Mouse (Mus musculus) midbrain, embryonic 11.5 days (tissue): ENCODE measurements around the gene Rundc3a. TPM values are rescaled to one million over a fixed set of nuclear protein-coding genes. Genes with fewer than 3 reads are reported as not detected.

Experiments
- ATAC-seq: fragments of 200-750 bp; cut with Nextera tagmentation; 2 replicates; pipeline ENCODE4 v1.8.0; 2017; ENCODE audit warnings: moderate TSS enrichment, moderate library complexity; ENCODE audit not compliant: low FRiP score
- DNase-seq: peaks from one replicate; pipeline ENCODE4 v3.0.0; 2015; ENCODE audit warnings: low spot score; ENCODE audit errors: missing footprints
- H3K27ac ChIP-seq: fragments of 300-500 bp; sonication (generic); 2 replicates; pipeline ENCODE4 v1.5.1; 2014; ENCODE audit warnings: low read depth, low read length
- H3K27me3 ChIP-seq: fragments of 300-500 bp; sonication (generic); 2 replicates; pipeline ENCODE4 v1.6.1; 2014; ENCODE audit warnings: mild to moderate bottlenecking, low read length, moderate library complexity, mixed read lengths; ENCODE audit not compliant: control insufficient read depth, insufficient read depth
- H3K36me3 ChIP-seq: fragments of 300-500 bp; sonication (generic); 2 replicates; pipeline ENCODE4 v1.6.1; 2014; ENCODE audit warnings: mild to moderate bottlenecking, low read length, moderate library complexity, mixed read lengths; ENCODE audit not compliant: control insufficient read depth, insufficient read depth
- H3K4me1 ChIP-seq: fragments of 300-500 bp; sonication (generic); 2 replicates; pipeline ENCODE4 v1.6.1; 2014; ENCODE audit warnings: low read length; ENCODE audit not compliant: control insufficient read depth, insufficient read depth
- H3K4me2 ChIP-seq: fragments of 300-500 bp; sonication (generic); 2 replicates; pipeline ENCODE4 v1.6.1; 2014; ENCODE audit warnings: mild to moderate bottlenecking, moderate library complexity
- H3K4me3 ChIP-seq: fragments of 300-500 bp; sonication (generic); 2 replicates; pipeline ENCODE4 v1.5.1; 2014; ENCODE audit warnings: low read depth, low read length
- H3K9ac ChIP-seq: fragments of 300-500 bp; sonication (generic); 2 replicates; pipeline ENCODE4 v1.6.1; 2014; ENCODE audit warnings: low read length
- H3K9me3 ChIP-seq: fragments of 300-500 bp; sonication (generic); 2 replicates; pipeline ENCODE4 v1.6.1; 2016; ENCODE audit warnings: low read length; ENCODE audit not compliant: control insufficient read depth
- WGBS: fragments of 180-500 bp; shearing (Covaris S2); extraction: QIAGEN DNeasy Blood & Tissue Kit; methylation state at CpG from one replicate; pipeline ENCODE4 v1.1.7; 2014; 5-methylcytosine and 5-hydroxymethylcytosine counted together
- polyA plus RNA-seq: library from polyadenylated mRNA; unstranded; fragments of >200 nt; fragmentation: Nextera tagmentation; extraction: Ambion mirVana; gene quantifications from 2 replicates; pipeline ENCODE4 v1.2.1, GENCODE M21; 2014

Gene Rundc3a
- polyA plus RNA-seq, 1 experiment from 2014 or later: 43.0 TPM

DNA sequence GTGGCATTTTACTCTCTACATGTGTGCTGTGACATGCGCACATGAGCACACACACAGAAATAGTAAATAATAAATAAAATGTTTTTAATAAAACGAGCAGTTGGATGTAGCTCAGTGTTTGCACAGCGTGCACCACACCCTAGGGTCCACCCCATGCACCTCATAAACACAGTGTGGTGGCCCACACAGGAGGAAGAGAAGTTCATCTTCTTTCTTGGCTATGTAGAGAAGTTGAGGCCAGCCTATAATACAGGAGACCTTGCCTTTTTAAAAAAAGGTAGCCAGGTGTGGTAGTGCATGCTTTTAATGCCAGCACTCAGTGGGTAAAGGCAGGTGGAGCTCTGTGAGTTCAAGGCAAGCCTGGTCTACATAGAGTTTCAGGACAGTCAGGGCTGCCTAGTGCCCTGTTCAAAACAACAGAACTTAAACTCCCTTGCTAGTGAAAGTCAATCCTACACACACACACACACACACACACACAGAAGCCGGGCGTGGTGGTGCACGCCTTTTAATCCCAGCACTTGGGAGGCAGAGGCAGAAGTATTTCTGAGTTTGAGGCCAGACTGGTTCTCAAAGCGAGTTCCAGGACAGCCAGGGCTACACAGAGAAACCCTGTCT is 19.0 kb upstream of the Rundc3a start:
- Histone ChIP-seq H3K4me1 (peaks cover 16% of the 10 kb centered on the region), H3K4me2 (no peak overlapping the region), H3K27ac (no peak overlapping the region), H3K27me3 (0 out of 2 replicates have a peak, but pooled peaks cover 2% of the 10 kb centered on the region), H3K9ac (no peak overlapping the region), H3K4me3 (no peak overlapping the region), H3K36me3 (no peaks in the 10 kb centered on the region), H3K9me3 (no peaks in the 10 kb centered on the region)
- no peak for DNase-seq
- ATAC-seq: no peak
- 80% methylated on average over 7 of the region's 7 CpGs for WGBS

- DNase-seq (peak; percentile 91), ATAC-seq (peak; percentile 62)
- Histone ChIP-seq H3K27ac (peak overlapping the region; percentile 20; the same call in 1 of the 2 replicates), H3K4me3 (peak overlapping the region; percentile 0; the same call in 1 of the 2 replicates), H3K4me1 (peaks cover 16% of the 10 kb centered on the region), H3K4me2 (peak overlapping the region; percentile 45), H3K36me3 (no peaks in the 10 kb centered on the region), H3K9ac (peak overlapping the region; percentile 44), H3K27me3 (0 out of 2 replicates have a peak, but pooled peaks cover 2% of the 10 kb centered on the region), H3K9me3 (no peaks in the 10 kb centered on the region)
- 5% methylated on average over 23 of the region's 23 CpGs for WGBS
These were observed 17.7 kb upstream of the Rundc3a start for GRCm38 (mm10) chr11:102375196-102376173.

- Histone ChIP-seq H3K27ac (no peak overlapping the region; the same call in 1 of the 2 replicates), H3K4me1 (peaks cover 16% of the 10 kb centered on the region), H3K4me3 (peak overlapping the region; percentile 0; the same call in 1 of the 2 replicates), H3K4me2 (peak overlapping the region; percentile 45), H3K27me3 (0 out of 2 replicates have a peak, but pooled peaks cover 2% of the 10 kb centered on the region), H3K9ac (peak overlapping the region; percentile 44), H3K36me3 (no peaks in the 10 kb centered on the region), H3K9me3 (no peaks in the 10 kb centered on the region)
- no peak for ATAC-seq
- no peak for DNase-seq
- WGBS: 13% methylated on average over 8 of the region's 8 CpGs
These were observed 16.9 kb upstream of the Rundc3a start for GRCm38 (mm10) chr11:102376196-102376835.

DNA sequence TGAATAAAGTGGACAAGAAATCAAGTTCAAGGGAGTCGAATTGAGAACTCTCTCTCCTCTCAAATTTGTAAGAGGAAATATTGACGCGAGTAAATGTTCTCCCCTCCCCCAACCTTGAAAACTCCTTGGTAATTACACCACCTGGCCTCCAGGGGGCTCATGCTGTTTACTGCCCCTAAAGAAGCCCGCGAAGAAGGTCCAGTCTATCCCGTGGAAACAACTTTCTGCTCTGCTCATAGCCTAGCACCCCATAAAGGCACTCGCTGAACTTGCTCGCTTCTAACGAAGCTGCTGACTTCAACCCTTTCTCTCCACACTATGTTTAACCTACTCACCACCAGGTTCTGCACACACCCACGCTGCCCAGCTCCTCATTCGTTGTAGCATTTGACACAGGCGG is 16.0 kb upstream of the Rundc3a start:
- Histone ChIP-seq H3K4me1 (peaks cover 16% of the 10 kb centered on the region), H3K27ac (no peak overlapping the region), H3K4me2 (no peak overlapping the region), H3K27me3 (0 out of 2 replicates have a peak, but pooled peaks cover 2% of the 10 kb centered on the region), H3K9me3 (no peaks in the 10 kb centered on the region), H3K9ac (no peak overlapping the region), H3K36me3 (no peaks in the 10 kb centered on the region), H3K4me3 (no peak overlapping the region)
- DNase-seq (no peak), ATAC-seq (no peak)
- 70% methylated on average over 12 of the region's 12 CpGs for WGBS

- no peaks in the 10 kb centered on the region for H3K36me3 ChIP-seq
- no peaks in the 10 kb centered on the region for H3K9me3 ChIP-seq
- 82% methylated on average over 5 of the region's 5 CpGs for WGBS
- H3K27me3 ChIP-seq: no peaks in the 10 kb centered on the region
- DNase-seq: no peak
- H3K9ac ChIP-seq: no peak overlapping the region
- H3K4me2 ChIP-seq: no peak overlapping the region
- H3K4me3 ChIP-seq: no peak overlapping the region
- H3K27ac ChIP-seq: no peak overlapping the region
- H3K4me1 ChIP-seq: peaks cover 14% of the 10 kb centered on the region
- no peak for ATAC-seq
These were observed 13.1 kb upstream of the Rundc3a start for GRCm38 (mm10) chr11:102380091-102380490.

DNA sequence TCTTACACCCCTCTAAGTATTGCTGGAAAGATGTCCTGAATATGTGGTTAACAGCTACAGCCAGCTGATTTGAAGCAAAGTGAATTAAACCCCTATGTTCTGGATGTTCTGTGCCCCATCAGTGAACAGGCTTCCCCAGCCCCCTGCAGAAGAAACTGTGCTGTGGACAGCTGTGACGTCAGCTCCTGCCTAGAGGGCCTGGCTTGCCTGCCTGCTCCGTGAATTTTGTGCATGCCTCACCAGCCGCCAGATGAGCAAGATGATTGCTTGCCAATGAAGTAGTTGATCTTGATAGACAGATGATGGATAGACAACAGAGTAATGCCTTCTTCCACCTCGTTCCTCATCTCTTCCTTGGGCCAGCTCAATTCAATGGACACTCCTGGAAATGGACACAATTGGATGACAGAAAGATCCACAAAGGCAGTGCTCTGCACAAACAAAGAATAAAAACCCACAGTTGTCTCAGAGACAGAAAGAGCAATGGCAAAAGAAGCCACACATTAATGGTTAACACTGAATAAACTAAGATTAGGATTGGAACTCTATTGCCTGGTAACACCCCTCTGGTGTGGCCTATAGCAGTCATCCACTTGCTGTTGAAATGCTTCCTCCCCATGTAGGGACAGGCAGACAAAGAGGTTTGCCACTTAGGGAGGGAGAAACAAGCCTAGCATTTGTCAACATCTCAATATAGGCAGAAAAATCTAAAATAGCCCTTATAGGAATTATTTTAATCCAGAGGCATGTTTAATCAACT is 11.7 kb upstream of the Rundc3a start:
- peaks cover under 1% of the 10 kb centered on the region; the same call in 1 of the 2 replicates for H3K4me1 ChIP-seq

DNA sequence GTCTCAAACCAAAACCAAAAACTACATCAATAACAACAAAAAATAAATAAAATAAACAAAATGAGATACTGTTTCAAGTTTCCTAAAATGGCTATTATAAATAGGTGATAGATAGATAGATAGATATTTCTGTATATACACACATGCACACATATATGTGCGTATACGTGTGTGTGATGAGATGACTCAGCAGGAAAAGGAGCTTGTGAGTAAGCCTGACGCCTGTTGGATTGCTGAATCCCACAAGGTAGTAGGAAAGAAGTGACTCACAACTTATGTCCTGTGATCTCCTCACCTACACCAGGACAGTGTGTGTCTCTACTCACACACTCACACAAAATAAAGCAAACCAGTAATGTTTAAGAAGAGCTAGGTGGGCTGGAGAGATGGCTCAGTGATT is 10.4 kb upstream of the Rundc3a start:
- no peaks in the 10 kb centered on the region for H3K27me3 ChIP-seq
- no peak overlapping the region for H3K27ac ChIP-seq
- no peaks in the 10 kb centered on the region for H3K9me3 ChIP-seq
- ATAC-seq (no peak), DNase-seq (no peak)
- H3K4me3 ChIP-seq: no peak overlapping the region
- no peak overlapping the region for H3K9ac ChIP-seq
- WGBS: 86% methylated on average over 3 of the region's 3 CpGs
- no peaks in the 10 kb centered on the region for H3K36me3 ChIP-seq
- no peaks in the 10 kb centered on the region for H3K4me1 ChIP-seq
- no peak overlapping the region for H3K4me2 ChIP-seq

More for the DNA sequence above, 11.7 kb upstream of the Rundc3a start:
- H3K4me3 ChIP-seq: no peak overlapping the region
- H3K27ac ChIP-seq: no peak overlapping the region
- no peaks in the 10 kb centered on the region for H3K27me3 ChIP-seq
- no peak overlapping the region for H3K4me2 ChIP-seq
- no peak for ATAC-seq
- H3K9ac ChIP-seq: no peak overlapping the region
- H3K36me3 ChIP-seq: no peaks in the 10 kb centered on the region
- 61% methylated on average over 4 of the region's 4 CpGs for WGBS
- H3K9me3 ChIP-seq: no peaks in the 10 kb centered on the region
- DNase-seq: no peak

DNA sequence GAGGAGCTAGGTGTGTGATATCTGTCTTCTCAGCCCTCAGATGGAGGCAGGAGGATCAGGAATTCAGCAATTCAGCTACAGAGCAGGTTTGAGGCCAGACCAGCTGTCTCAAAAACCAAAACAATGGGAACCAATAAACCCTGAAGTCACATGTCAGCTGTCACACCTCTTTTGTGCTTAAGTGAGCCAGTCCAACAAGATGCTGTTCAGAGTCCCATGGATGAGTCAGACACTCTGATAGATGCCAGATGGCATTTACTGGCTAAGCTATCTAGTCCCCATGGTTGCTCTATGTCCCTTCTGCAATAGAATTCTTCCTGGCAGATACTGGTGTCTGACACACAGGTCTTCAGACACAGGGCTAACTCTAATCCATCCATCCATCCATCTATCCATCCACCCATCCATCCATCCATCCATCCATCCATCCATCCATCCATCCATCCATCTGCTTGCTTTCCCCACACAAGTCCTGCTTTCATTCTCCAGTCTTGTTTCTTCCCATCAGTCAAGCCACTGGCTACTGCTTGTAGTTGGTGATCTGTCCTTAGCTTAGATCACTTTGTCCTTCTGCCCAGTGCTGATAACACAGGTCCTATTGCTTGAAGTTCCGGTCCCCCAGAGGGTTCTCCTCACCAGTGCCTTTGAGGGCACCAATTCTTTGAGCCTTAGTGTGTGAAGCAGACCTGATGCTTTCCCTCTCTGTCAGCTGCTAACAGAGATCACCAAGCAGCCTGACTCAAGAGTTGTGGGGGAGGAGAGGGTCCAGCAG is 9.7 kb upstream of the Rundc3a start:
- Histone ChIP-seq H3K27me3 (no peaks in the 10 kb centered on the region), H3K27ac (no peak overlapping the region), H3K9ac (no peak overlapping the region), H3K4me1 (no peaks in the 10 kb centered on the region), H3K4me3 (no peak overlapping the region), H3K36me3 (no peaks in the 10 kb centered on the region), H3K9me3 (no peaks in the 10 kb centered on the region), H3K4me2 (no peak overlapping the region)
- no peak for DNase-seq
- 97% methylated on average over 1 of the region's 1 CpGs for WGBS
- ATAC-seq: no peak
